Mouse (Mus musculus) embryo, embryonic 11 days (tissue): ENCODE data around the gene Slc5a10.

Source experiments
- DNase-seq: peaks from one replicate; pipeline ENCODE4 v3.0.0-alpha.2; 2015

The Slc5a10 gene

GRCm38 (mm10) chr11:61702494-61702893, 18.1 kb downstream of the Slc5a10 start:
- DNase-seq = no peak

GRCm38 (mm10) chr11:61701696-61702095, 18.9 kb downstream of the Slc5a10 start:
- DNase-seq = peak; percentile 26

GRCm38 (mm10) chr11:61699933-61700332, 20.7 kb downstream of the Slc5a10 start:
- DNase-seq = no peak

DNA sequence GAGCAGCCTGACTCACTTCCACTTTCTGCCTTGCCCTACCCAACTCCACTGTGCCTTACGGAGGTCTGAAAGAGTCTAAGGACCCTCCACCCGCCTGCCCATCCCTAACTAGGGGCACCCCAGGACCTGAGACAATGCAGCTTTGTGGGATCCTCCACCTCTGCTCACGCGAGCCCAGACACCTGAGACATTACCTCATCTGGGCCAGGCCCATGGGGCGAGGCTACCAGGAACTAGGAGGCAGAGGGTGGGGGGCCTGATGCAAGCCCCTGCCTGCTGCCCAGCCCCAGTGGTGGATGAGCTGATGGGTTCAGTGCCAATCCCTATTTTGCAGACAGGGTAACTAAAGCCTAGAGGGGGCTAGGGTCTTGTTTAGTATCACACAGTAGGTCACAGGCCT, 21.2 kb downstream of the Slc5a10 start:
- DNase-seq = no peak

DNA sequence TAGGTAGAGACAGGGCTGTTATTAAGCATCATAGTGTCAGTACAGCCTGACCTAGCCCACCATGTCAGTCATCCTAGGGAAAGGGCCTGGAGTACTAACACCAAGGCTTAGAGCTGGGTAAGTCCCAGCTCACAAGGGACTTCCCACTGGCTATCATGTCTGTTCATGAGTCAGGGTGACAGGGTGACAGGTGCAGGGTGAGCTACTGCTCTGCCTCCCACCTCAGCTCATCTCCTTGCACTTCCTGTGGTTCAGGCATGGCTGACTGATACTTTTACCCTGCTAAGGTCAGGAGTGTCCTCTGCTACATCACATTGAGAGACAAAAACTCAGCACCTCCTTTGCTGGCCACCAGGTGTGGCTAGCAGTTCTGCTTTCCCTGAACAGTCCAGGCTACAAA, 21.8 kb downstream of the Slc5a10 start:
- no peak for DNase-seq

GRCm38 (mm10) chr11:61692996-61693395, 27.6 kb downstream of the Slc5a10 start:
- DNase-seq = no peak

- DNase-seq = no peak
These were observed 33.0 kb downstream of the Slc5a10 start for GRCm38 (mm10) chr11:61687595-61687994.

GRCm38 (mm10) chr11:61686906-61687453, 33.6 kb downstream of the Slc5a10 start:
- no peak for DNase-seq

GRCm38 (mm10) chr11:61686141-61686540, 34.5 kb downstream of the Slc5a10 start:
- no peak for DNase-seq

DNA sequence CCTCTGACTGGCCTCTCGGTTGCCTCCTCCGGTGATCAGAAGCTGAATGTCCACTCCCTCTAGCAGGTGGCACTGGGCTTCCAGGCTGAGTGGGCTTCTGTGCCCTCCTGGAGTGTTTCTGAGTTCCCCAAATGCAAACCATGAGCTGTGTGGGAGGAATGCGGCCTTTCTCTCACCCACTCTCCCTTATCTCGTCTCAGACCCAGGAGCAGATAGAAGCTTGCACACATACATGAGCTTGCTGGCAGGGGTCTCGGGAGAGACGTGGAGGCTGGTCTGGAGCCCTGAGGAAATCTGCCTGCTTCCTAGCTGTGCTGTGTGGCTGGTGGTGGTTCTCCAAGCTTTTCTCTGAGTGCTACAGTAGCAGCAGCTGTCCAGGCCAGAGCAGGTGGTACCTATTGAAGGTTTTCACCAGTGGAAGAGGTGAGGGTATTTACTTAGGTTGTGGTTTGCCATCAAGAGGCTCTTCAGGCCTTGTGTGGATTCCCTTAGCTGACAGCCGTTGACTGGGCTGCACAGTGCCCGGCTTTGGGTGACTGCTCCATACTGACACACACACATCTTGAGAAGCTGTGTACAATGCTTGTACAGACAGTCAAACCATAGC, 35.4 kb downstream of the Slc5a10 start:
- DNase-seq = no peak

DNA sequence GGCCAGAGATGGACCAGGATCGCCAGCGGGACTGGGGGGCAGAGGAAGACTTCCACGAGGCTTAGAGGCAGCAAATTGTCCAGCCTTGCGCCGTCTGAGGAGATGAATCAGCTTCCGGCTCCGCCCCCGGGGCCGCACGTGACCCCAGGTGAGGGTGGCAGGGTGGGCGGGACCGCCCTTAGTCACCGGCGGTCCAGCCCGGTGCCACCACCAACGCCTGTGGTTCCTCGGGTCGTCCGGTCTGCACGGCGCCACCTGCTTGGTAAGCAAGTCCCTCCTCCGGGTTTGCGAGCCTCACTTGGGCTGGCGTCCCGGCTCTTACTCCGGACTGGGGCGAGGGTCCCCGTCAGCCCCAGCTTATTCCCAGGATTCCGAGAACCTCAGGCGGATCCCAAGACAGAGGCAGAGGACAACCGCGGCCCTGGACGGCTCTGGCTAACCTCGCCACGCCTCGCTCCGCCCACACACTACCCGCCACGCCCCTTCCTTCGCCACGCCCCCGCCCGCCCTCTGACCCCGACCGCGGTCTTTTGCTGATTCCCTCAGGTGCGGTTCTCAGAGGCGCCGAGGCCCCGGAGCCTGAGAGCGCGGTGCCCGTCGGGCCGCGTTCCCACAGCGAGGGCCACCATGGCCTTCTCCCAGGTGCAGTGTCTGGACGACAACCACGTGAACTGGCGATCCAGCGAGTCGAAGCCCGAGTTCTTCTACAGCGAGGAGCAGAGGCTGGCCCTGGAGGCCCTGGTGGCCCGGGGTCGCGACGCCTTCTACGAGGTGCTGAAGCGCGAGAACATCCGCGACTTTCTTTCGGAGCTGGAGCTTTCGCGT, 36.5 kb downstream of the Slc5a10 start, which contains the start of gene Fam83g:
Gene Fam83g, plus strand, starts transcription at position 185 of the 825 bp plus-strand sequence.
- peak; percentile 68 for DNase-seq

- DNase-seq = no peak
These were observed 41.3 kb downstream of the Slc5a10 start for GRCm38 (mm10) chr11:61679091-61679866.

- DNase-seq = no peak
These were observed 42.9 kb downstream of the Slc5a10 start for GRCm38 (mm10) chr11:61677709-61678108.

DNA sequence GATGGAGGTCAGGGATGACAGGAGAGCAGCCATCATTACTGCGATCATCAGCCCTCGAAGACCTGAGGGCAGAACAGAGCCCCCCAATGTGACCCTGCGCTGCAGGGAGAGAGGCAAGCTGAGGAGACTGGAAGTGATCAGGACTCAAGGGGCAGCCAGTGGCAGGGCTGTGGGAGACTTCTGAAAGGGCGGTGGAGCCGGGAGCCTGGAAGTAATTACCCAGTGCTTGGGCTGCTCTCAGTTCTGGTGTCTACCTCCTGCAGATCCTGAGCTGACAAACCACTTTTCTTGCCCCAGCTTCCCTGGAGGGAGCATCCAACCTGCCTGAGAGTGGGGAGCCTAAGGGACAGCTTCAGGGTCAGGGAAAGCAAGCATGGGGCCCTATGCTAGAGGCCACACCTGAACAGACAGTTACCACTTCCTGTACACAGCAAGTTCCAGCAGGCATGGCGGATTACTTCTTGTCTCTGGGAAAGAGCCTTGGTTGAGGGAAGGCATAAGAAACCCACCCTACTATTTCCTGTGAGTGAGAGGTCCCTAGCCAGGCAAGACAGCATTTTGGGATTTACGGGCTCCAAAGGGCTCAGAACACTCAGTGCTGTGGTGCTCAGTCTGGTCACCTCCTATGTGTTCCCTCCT, 44.3 kb downstream of the Slc5a10 start:
- DNase-seq = peak; percentile 61

DNA sequence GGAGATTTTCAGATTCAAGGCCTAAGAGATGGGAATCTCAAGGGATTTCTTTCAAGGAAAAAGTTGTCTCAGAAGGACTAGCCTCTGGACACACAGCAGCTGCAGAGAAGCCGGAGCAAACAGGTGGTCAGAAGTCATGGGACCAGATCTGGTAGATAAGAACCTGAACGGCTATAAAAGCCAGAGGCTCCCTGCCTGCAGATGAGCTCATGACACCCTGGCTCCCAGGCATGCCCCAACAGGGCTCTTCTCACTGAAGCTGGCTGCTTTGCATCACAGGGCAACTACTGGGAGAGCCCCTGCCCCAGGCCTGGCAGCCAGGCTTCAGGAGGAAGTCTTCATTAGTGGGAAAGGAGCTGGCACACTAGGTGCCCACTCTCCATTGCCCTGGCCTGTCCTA, 45.3 kb downstream of the Slc5a10 start:
- DNase-seq = no peak

GRCm38 (mm10) chr11:61674839-61675159, 45.8 kb downstream of the Slc5a10 start:
- peak; percentile 91 for DNase-seq

GRCm38 (mm10) chr11:61674151-61674838, 46.3 kb downstream of the Slc5a10 start:
- no peak for DNase-seq

GRCm38 (mm10) chr11:61673686-61674085, 46.9 kb downstream of the Slc5a10 start:
- DNase-seq = peak; percentile 46

GRCm38 (mm10) chr11:61671781-61672383, 48.7 kb downstream of the Slc5a10 start:
- peak; percentile 31 for DNase-seq

DNA sequence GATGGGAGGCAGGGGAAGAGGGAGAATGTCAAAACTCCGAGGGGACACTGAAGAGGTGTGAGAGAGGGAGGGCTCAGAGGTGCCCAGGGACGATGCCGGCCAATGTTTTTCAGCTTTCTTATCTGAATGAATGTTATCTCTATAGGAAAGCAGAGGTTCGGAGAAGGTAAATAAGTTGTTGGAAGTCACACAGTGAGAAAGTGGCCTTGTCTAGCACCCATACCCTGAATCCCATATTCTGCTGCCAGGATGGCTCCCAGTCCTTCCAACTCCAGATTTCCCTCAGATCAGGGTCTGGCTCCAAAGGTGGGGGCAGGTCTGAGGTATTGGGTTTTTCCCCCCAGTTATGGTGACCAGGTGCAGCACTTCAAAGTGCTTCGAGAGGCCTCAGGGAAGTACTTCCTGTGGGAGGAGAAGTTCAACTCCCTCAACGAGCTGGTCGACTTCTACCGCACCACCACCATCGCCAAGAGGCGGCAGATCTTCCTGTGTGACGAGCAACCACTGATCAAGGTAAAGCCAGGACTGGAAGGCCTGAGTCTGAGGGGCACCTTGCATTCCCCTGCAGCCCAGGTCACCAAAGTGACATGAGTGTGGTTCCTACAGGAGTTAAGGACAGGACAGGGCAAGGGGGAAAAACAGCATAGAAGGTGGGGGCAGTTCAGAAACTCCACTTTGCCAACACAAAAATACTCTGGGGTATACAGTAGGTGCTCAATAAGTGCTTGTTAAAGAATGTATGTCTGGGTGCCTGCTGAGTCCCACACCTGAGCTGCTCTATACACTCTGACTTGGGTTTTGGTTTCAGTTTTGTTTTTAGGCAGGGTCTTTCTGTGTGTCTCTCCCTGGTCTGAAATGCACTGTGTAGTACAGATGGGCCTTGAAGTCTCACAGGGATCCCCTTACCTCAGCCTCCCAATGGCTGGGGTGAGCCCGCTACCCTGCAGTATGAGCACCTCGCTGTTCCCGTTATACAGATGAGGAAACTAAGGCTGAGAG, 50.8 kb downstream of the Slc5a10 start:
- DNase-seq = no peak

- DNase-seq = no peak
These were observed 52.8 kb downstream of the Slc5a10 start for GRCm38 (mm10) chr11:61667782-61668181.
